Mouse (Mus musculus): ENCODE measurements around the gene Fgd4.

GRCm38 (mm10) chr16:16450021-16450420 lies 150.3 kb downstream of the Fgd4 start:
- TF ChIP-seq POLR2A (IDR thresholded peaks at IDR 0.05; ENCODE audit: borderline replicate concordance, insufficient read depth, low read length) (no peak), CTCF (IDR thresholded peaks at IDR 0.05; ENCODE audit: borderline replicate concordance, insufficient read depth, low read depth, low read length) (no peak)
